11 mouse cellular contexts compared by ENCODE assay signal in the genomic region with DNA sequence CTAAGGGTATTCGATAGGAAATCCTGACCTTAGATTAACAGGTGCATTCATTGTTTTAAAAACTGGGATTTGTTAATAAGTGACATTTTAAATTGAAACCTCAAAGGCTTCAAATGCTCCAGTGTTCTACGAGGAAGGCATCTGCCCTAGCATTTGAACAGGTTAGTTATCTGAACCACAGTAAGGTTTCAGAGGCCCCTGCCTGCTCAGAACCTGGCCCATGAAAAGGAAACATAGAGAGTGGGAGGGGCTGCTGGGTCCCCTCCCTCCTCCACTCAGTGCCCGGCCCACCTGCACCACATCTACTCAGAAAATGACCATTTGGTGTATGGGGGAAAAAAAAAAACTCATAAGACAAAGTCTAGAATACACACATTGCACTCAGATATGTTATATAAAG.
DNase-seq lines count a peak whose midpoint lies in the region; ATAC-seq and TF ChIP-seq lines count a peak whose summit lies in the region.
"Had no signal": no experiment of that assay in that cellular context is flagged by ENCODE, and none has a peak within 500 bp of the region (broad histone marks: within the 10 kb centered on the region; RNA-seq: fewer than 3 reads in every experiment).

No protein-coding gene starts in this region.

- no peak for ATAC-seq in forebrain, embryonic 11.5 days (replicated peaks; ENCODE audit: low FRiP score)
- no peak for ATAC-seq in hindbrain, embryonic 16.5 days
- ATAC-seq in neural tube, embryonic 14.5 days (ENCODE audit: low read depth): no peak
- ATAC-seq in kidney, embryonic 15.5 days (replicated peaks; ENCODE audit: low FRiP score): no peak

- TF ChIP-seq CTCF in left cerebral cortex, adult 2 months (IDR thresholded peaks at IDR 0.05): no peak

- DNase-seq in left cerebral cortex, adult 2 months (ENCODE audit: extremely low spot score in 1 of 2, low spot score in 2 of 2): no peak
- no peak for DNase-seq in left cerebral cortex, adult 11 months (ENCODE audit: low spot score)
- peak; percentile 67 for DNase-seq in forebrain, embryonic 11.5 days (ENCODE audit: low spot score)
- DNase-seq in kidney, adult 11 months: no peak
- DNase-seq in frontal cortex, postnatal 36 days (ENCODE audit: low spot score in 2 of 2): no peak
- DNase-seq: thymus, adult 18-20 months had no signal

- H3K27ac ChIP-seq in left cerebral cortex, adult 2 months: peak overlapping the region; percentile 99
- peak overlapping the region; percentile 100 for H3K27ac ChIP-seq in forebrain, embryonic 11.5 days (ENCODE audit: low read depth, low read length)
- H3K27ac ChIP-seq in hindbrain, embryonic 16.5 days (ENCODE audit: low read depth, low read length): peak overlapping the region; percentile 100
- H3K27ac ChIP-seq in neural tube, embryonic 14.5 days (ENCODE audit: low read depth, low read length): peak overlapping the region; percentile 100
- H3K27ac ChIP-seq in kidney, embryonic 15.5 days: no peak overlapping the region
- H3K27ac ChIP-seq: liver, embryonic 14.5 days; macrophage had no signal

- intact Hi-C loops in left cerebral cortex, adult 2 months (cut with DNase I): loop anchor here (5.0 to 10.0 kb wide), 3 partner anchors 599 to 1777 kb away; no protein-coding TSS in a partner anchor

- H3K4me3 ChIP-seq in left cerebral cortex, adult 2 months: peak overlapping the region; percentile 83
- peak overlapping the region; percentile 85 for H3K4me3 ChIP-seq in forebrain, embryonic 11.5 days (ENCODE audit: low read depth, low read length)
- H3K4me3 ChIP-seq in hindbrain, embryonic 16.5 days (ENCODE audit: low read length): peak overlapping the region; percentile 74
- H3K4me3 ChIP-seq in neural tube, embryonic 14.5 days (ENCODE audit: low read depth, low read length): peak overlapping the region; percentile 90
- H3K4me3 ChIP-seq in kidney, embryonic 15.5 days (replicated peaks): no peak overlapping the region

- 18% methylated on average over 3 of the region's 3 CpGs for WGBS in forebrain, embryonic 11.5 days
- WGBS in hindbrain, embryonic 16.5 days: 14% methylated on average over 3 of the region's 3 CpGs
- WGBS in neural tube, embryonic 14.5 days: 7% methylated on average over 3 of the region's 3 CpGs
- WGBS in kidney, embryonic 15.5 days: 22% methylated on average over 3 of the region's 3 CpGs

- H3K9ac ChIP-seq in forebrain, embryonic 11.5 days (ENCODE audit: low read length): peak overlapping the region; percentile 100
- H3K9ac ChIP-seq in hindbrain, embryonic 16.5 days (ENCODE audit: low read depth, low read length): peak overlapping the region; percentile 70
- H3K9ac ChIP-seq in neural tube, embryonic 14.5 days (replicated peaks; ENCODE audit: low read depth, low read length): peak overlapping the region; percentile 100
- no peak overlapping the region for H3K9ac ChIP-seq in kidney, embryonic 15.5 days
- H3K9ac ChIP-seq: liver, embryonic 14.5 days had no signal

- H3K4me2 ChIP-seq in forebrain, embryonic 11.5 days (ENCODE audit: low read depth, low read length, severe bottlenecking): peak overlapping the region; percentile 75
- H3K4me2 ChIP-seq in hindbrain, embryonic 16.5 days (ENCODE audit: low read length): peak overlapping the region; percentile 75
- H3K4me2 ChIP-seq in neural tube, embryonic 14.5 days (ENCODE audit: low read depth, low read length): peak overlapping the region; percentile 81
- no peak overlapping the region for H3K4me2 ChIP-seq in kidney, embryonic 15.5 days

- no peaks in the 10 kb centered on the region for H3K9me3 ChIP-seq in forebrain, embryonic 11.5 days (ENCODE audit: control insufficient read depth, low read length)
- no peaks in the 10 kb centered on the region for H3K9me3 ChIP-seq in hindbrain, embryonic 16.5 days (ENCODE audit: control insufficient read depth, low read length)
- no peaks in the 10 kb centered on the region for H3K9me3 ChIP-seq in neural tube, embryonic 14.5 days (ENCODE audit: control insufficient read depth, low read length)
- H3K9me3 ChIP-seq in kidney, embryonic 15.5 days (replicated peaks): no peaks in the 10 kb centered on the region

- no peaks in the 10 kb centered on the region for H3K36me3 ChIP-seq in forebrain, embryonic 11.5 days (ENCODE audit: control insufficient read depth, insufficient read depth, low read length)
- H3K36me3 ChIP-seq in hindbrain, embryonic 16.5 days (ENCODE audit: control insufficient read depth, insufficient read depth, low read length): no peaks in the 10 kb centered on the region
- no peaks in the 10 kb centered on the region for H3K36me3 ChIP-seq in neural tube, embryonic 14.5 days (ENCODE audit: control insufficient read depth, insufficient read depth, low read length)
- H3K36me3 ChIP-seq in kidney, embryonic 15.5 days: no peaks in the 10 kb centered on the region

- H3K27me3 ChIP-seq in forebrain, embryonic 11.5 days (ENCODE audit: control insufficient read depth, insufficient read depth, low read length): peaks cover 2% of the 10 kb centered on the region; the same call in 1 of the 2 replicates
- no peaks in the 10 kb centered on the region for H3K27me3 ChIP-seq in hindbrain, embryonic 16.5 days (replicated peaks; ENCODE audit: control insufficient read depth, insufficient read depth, low read length)
- H3K27me3 ChIP-seq in neural tube, embryonic 14.5 days (ENCODE audit: control insufficient read depth, insufficient read depth, low read length): no peaks in the 10 kb centered on the region
- peaks cover 95% of the 10 kb centered on the region for H3K27me3 ChIP-seq in kidney, embryonic 15.5 days

- H3K4me1 ChIP-seq in forebrain, embryonic 11.5 days (replicated peaks; ENCODE audit: control insufficient read depth, insufficient read depth, low read length): no peaks in the 10 kb centered on the region
- no peaks in the 10 kb centered on the region for H3K4me1 ChIP-seq in hindbrain, embryonic 16.5 days (ENCODE audit: control insufficient read depth, insufficient read depth, low read depth, low read length)
- H3K4me1 ChIP-seq in neural tube, embryonic 14.5 days (ENCODE audit: control insufficient read depth, insufficient read depth, low read length): peaks cover under 1% of the 10 kb centered on the region; the same call in 1 of the 2 replicates
- peaks cover 20% of the 10 kb centered on the region for H3K4me1 ChIP-seq in kidney, embryonic 15.5 days
